Mouse (Mus musculus) small intestine, adult 2 months (tissue): ENCODE data around the gene Zfp507.

Source experiments
- CTCF ChIP-seq: fragments of 200-500 bp; IDR thresholded peaks from 2 replicates; pipeline ENCODE4 v1.5.1; 2012; ENCODE audit warnings: low read depth, mild to moderate bottlenecking, control low read depth, inconsistent platforms, low read length, moderate library complexity, mixed read lengths; ENCODE audit not compliant: insufficient replicate concordance, insufficient read length; ENCODE audit errors: extremely low read depth
- POLR2A ChIP-seq: fragments of 200-500 bp; IDR thresholded peaks from 2 replicates; pipeline ENCODE4 v1.6.1; 2012; ENCODE audit warnings: low read depth, mild to moderate bottlenecking, control low read depth, inconsistent platforms, low read length, moderate library complexity

- TF ChIP-seq POLR2A: no peak
- no peak for TF ChIP-seq CTCF
Measured at GRCm38 (mm10) chr7:35822320-35822719, 19.5 kb upstream of the Zfp507 start.
